Mouse (Mus musculus) adrenal gland, postnatal 14 days (tissue): ENCODE data around the gene Rnase13. TPM values are rescaled to one million over a fixed set of nuclear protein-coding genes. Genes with fewer than 3 reads are reported as not detected.
A peak's percentile ranks its signal among the peaks of the same experiment; 100 is the strongest.
"Not testable (repeated sequence)": the region's sequence is repeated elsewhere in the genome, so short reads cannot be mapped to it uniquely, and the experiment has no call there.

Experiments used
- DNase-seq: peaks from one replicate; pipeline ENCODE4 v3.0.0; 2021; ENCODE audit warnings: mixed read lengths
- long read RNA-seq, 2 experiments: library from polyadenylated mRNA; stranded (forward); transcript quantifications; one replicate each; pipeline ENCODE4 v2.0.0; 2021
- total RNA-seq: library from RNA; stranded (reverse); gene quantifications from 2 replicates; pipeline ENCODE4 v1.2.3, GENCODE M21; 2021

The Rnase13 gene
- not detected in 2 replicates for total RNA-seq
- long read RNA-seq, experiment 1 = 0 reads
- long read RNA-seq, experiment 2 = 0 reads

GRCm38 (mm10) chr14:51922571-51922865, at the start of gene Rnase13:
Gene Rnase13 (minus strand): TSS chr14:51922773.
- no peak for DNase-seq

- DNase-seq = no peak
Measured at GRCm38 (mm10) chr14:51967400-51967799, 44.8 kb upstream of the Rnase13 start.

GRCm38 (mm10) chr14:51960316-51960715, 37.7 kb upstream of the Rnase13 start:
- DNase-seq = no peak

GRCm38 (mm10) chr14:51943336-51943735, 20.8 kb upstream of the Rnase13 start:
- DNase-seq = no peak

- DNase-seq = no peak
Measured at GRCm38 (mm10) chr14:51942236-51942635, 19.7 kb upstream of the Rnase13 start.

- DNase-seq = no peak
Measured at GRCm38 (mm10) chr14:51941577-51941976, 19.0 kb upstream of the Rnase13 start.

GRCm38 (mm10) chr14:51940944-51941560, 18.5 kb upstream of the Rnase13 start:
- peak; percentile 69 for DNase-seq

- DNase-seq = no peak
Measured at GRCm38 (mm10) chr14:51939005-51939404, 16.4 kb upstream of the Rnase13 start.

GRCm38 (mm10) chr14:51932092-51933020, 9.8 kb upstream of the Rnase13 start:
- DNase-seq = no peak

- peak; percentile 80 for DNase-seq
Measured at GRCm38 (mm10) chr14:51930824-51931223, 8.3 kb upstream of the Rnase13 start.

GRCm38 (mm10) chr14:51929968-51930367, 7.4 kb upstream of the Rnase13 start:
- no peak for DNase-seq

GRCm38 (mm10) chr14:51929309-51929943, 6.9 kb upstream of the Rnase13 start:
- DNase-seq = peak; percentile 55

GRCm38 (mm10) chr14:51926930-51927329, 4.4 kb upstream of the Rnase13 start:
- DNase-seq = not testable (repeated sequence)

- DNase-seq = no peak
Measured at GRCm38 (mm10) chr14:51923492-51923891, 919 bp upstream of the Rnase13 start.

GRCm38 (mm10) chr14:51922910-51923309, 337 bp upstream of the Rnase13 start:
- DNase-seq = no peak

- DNase-seq = no peak
Measured at GRCm38 (mm10) chr14:51921759-51922570, 608 bp downstream of the Rnase13 start.

GRCm38 (mm10) chr14:51918966-51919365, 3.6 kb downstream of the Rnase13 start:
- no peak for DNase-seq

- DNase-seq = no peak
Measured at GRCm38 (mm10) chr14:51918125-51918524, 4.4 kb downstream of the Rnase13 start, which contains the start of gene Tppp2. Gene Tppp2 (plus strand): TSS chr14:51918425.

- no peak for DNase-seq
Measured at GRCm38 (mm10) chr14:51916539-51916938, 6.0 kb downstream of the Rnase13 start.

GRCm38 (mm10) chr14:51915030-51915429, 7.5 kb downstream of the Rnase13 start:
- peak; percentile 40 for DNase-seq

GRCm38 (mm10) chr14:51913960-51914762, 8.4 kb downstream of the Rnase13 start, which contains the start of gene Ndrg2:
Gene Ndrg2 (minus strand): TSS chr14:51914158.
- peak; percentile 82 for DNase-seq
